Mouse (Mus musculus) adipose tissue, adult 10 weeks (tissue): Measurements from ENCODE around the gene Gm5737. TPM values are rescaled to one million over a fixed set of nuclear protein-coding genes. Genes with fewer than 3 reads are reported as not detected.

Experiments used
- polyA plus RNA-seq: library from polyadenylated mRNA; stranded (reverse); fragments of 350-450 nt; fragmentation: Illumina TruSeq; extraction: RNeasy Lipid Tissue Mini Kit (QIAGEN cat#74804); gene quantifications from one replicate; pipeline ENCODE4 v1.2.3, GENCODE M21; 2014; ENCODE audit warnings: low read depth, low replicate concordance

The Gm5737 gene
- polyA plus RNA-seq: 0.98 TPM

DNA sequence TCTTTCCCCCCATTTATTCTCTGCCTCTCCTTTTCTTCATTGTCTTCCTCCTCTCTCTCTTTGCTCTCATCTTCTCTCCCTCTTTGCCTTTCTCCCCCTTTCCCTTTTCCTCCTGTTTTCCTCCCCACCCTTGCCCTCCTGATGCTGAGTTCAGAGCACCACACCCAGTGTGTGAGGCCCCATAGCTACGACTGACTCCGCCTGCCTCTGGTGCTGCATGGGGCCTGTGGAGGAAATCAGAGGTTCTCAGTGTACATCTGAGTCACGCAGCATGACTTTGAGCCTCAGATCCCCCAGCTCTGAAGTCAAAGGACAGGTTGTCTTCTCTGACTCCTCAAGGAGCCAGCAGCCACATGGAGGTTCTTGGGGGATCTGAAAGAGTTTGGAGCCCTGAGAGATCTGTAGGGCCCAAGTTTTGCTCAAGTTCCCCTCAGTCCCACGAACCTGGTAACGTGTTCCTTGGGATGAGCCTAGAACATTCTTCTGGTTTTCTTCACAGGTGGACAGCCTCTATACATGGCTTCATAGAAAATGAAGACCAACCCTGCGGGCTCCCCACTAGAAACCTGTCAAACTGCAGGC, at the start of gene Gm5737:
Gm5737 (plus strand) TSS at position 532 of the 582 bp plus-strand sequence.

DNA sequence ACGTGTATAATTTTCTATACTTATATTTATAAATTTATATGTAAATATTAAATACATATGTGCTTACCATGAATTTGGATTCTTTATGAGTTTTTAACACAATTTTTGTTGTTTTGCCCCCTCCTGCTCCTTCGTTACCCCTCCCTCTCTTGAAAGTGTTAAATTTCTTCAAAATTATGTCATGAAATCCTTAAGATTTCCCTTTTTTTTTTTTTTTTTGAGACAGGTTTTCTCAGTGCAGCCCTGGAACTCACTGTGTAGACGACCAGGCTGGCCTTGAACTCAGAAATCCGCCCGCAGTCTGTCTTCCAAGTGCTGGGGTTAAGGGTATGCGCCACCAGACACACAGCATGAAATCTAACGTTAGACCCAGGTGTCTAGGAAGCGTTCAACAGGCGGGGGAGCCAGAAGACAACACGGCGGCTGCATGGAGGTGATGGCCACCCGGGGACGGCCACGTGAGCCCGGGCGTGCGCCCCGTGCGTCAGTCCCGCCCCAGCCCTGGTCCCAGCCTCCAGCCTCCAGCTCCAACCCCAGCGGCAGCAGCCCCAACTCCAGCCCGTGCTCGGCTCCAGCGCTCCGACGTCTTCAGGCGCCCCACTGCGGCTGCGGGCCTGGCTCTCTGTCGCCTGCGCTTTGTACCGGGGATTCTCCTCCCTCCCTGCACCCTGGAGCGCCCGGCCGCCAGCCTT, 30.3 kb downstream of the Gm5737 start, which contains the start of gene Eef2k:
Eef2k (plus strand) TSS at position 487 of the 692 bp plus-strand sequence.

Other genes starting within 250 kb of the Gm5737 start
- 172 TPM for gene Uqcrc2, start 177.2 kb upstream of the Gm5737 start, polyA plus RNA-seq
- gene Pdzd9, start 142.0 kb upstream of the Gm5737 start, polyA plus RNA-seq: 2.7 TPM
- 30.8 TPM for gene Mosmo, start 134.7 kb upstream of the Gm5737 start, polyA plus RNA-seq
- gene Vwa3a, start 73.0 kb upstream of the Gm5737 start, polyA plus RNA-seq: 7.0 TPM
- 21.4 TPM for gene Eef2k, start 30.5 kb downstream of the Gm5737 start, polyA plus RNA-seq
- 25.9 TPM for gene Polr3e, start 105.4 kb downstream of the Gm5737 start, polyA plus RNA-seq
- gene Cdr2, start 169.9 kb downstream of the Gm5737 start, polyA plus RNA-seq: 29.5 TPM
- 1.9 TPM for gene Mfsd13b, start 170.1 kb downstream of the Gm5737 start, polyA plus RNA-seq
- gene Mettl9, start 222.1 kb downstream of the Gm5737 start, polyA plus RNA-seq: 82.0 TPM